ENCODE assay signal across 9 mouse cellular contexts in the genomic region with DNA sequence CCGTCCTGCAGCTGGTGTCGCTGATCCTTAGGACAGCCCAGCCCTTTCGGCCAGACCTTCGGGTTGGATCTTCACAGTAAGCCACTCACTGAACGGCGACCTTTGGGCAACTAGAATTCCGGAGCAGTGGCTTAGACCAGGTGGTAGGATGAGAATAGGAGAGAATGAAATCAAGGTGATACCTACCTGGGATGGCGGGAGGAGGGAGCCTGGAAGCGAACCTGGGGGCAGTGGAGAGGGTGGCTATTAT. TPM values are rescaled to one million over a fixed set of nuclear protein-coding genes. Genes with fewer than 3 reads are reported as not detected.
A peak's percentile ranks its signal among the peaks of the same experiment; 100 is the strongest.
DNase-seq lines count a peak whose midpoint lies in the region; ATAC-seq lines count a peak whose summit lies in the region.
"Had no signal": no experiment of that assay in that cellular context is flagged by ENCODE, and none has a peak within 500 bp of the region (broad histone marks: within the 10 kb centered on the region; RNA-seq: fewer than 3 reads in every experiment).

No protein-coding gene starts in this region.

- WGBS in heart, embryonic 14.5 days: 1% methylated on average over 9 of the region's 9 CpGs
- under 1% methylated on average over 9 of the region's 9 CpGs for WGBS in hindbrain, embryonic 16.5 days
- 2% methylated on average over 9 of the region's 9 CpGs for WGBS in midbrain, embryonic 12.5 days

- H3K27me3 ChIP-seq in heart, embryonic 14.5 days (ENCODE audit: control insufficient read depth, insufficient read depth, low read length): no peaks in the 10 kb centered on the region; the same call in 1 of the 2 replicates
- peaks cover 3% of the 10 kb centered on the region for H3K27me3 ChIP-seq in hindbrain, embryonic 16.5 days (replicated peaks; ENCODE audit: control insufficient read depth, insufficient read depth, low read length)
- H3K27me3 ChIP-seq in midbrain, embryonic 12.5 days: peaks cover 43% of the 10 kb centered on the region

- no peaks in the 10 kb centered on the region for H3K9me3 ChIP-seq in heart, embryonic 14.5 days (ENCODE audit: control insufficient read depth, low read length)
- H3K9me3 ChIP-seq in hindbrain, embryonic 16.5 days (ENCODE audit: control insufficient read depth, low read length): no peaks in the 10 kb centered on the region
- no peaks in the 10 kb centered on the region for H3K9me3 ChIP-seq in midbrain, embryonic 12.5 days

- DNase-seq in heart, adult 8-10 months (ENCODE audit: low spot score): no peak
- no peak for DNase-seq in urinary bladder, postnatal 10 days (ENCODE audit: low spot score)
- no peak for DNase-seq in yolk sac, embryonic 10.5 days (ENCODE audit: low spot score)
- no peak for DNase-seq in cerebellum, adult 18-20 months
- DNase-seq: right cerebral cortex, postnatal 25 days had no signal

- no peak overlapping the region for H3K27ac ChIP-seq in heart, embryonic 14.5 days (replicated peaks in 1 of 2; ENCODE audit: control insufficient read depth in 1 of 2, insufficient read depth in 1 of 2, low read depth in 2 of 2, low read length in 2 of 2)
- no peak overlapping the region for H3K27ac ChIP-seq in brown adipose tissue, adult 24 weeks (replicated peaks; ENCODE audit: low read depth, low read length)
- no peak overlapping the region for H3K27ac ChIP-seq in hindbrain, embryonic 16.5 days (ENCODE audit: low read depth, low read length)
- no peak overlapping the region for H3K27ac ChIP-seq in midbrain, embryonic 12.5 days (replicated peaks)

- peak overlapping the region; percentile 78 for H3K9ac ChIP-seq in heart, embryonic 14.5 days (ENCODE audit: low read length)
- peak overlapping the region; percentile 84; the same call in 1 of the 2 replicates for H3K9ac ChIP-seq in hindbrain, embryonic 16.5 days (ENCODE audit: low read depth, low read length)
- H3K9ac ChIP-seq in midbrain, embryonic 12.5 days (replicated peaks): no peak overlapping the region

- peak overlapping the region; percentile 55 to 80 for H3K4me3 ChIP-seq in heart, embryonic 14.5 days (ENCODE audit: control insufficient read depth in 1 of 2, insufficient read depth in 1 of 2, low read depth in 1 of 2, low read length in 2 of 2)
- peak overlapping the region; percentile 66 for H3K4me3 ChIP-seq in brown adipose tissue, adult 24 weeks (ENCODE audit: insufficient read depth, low read depth, low read length)
- H3K4me3 ChIP-seq in hindbrain, embryonic 16.5 days (ENCODE audit: low read length): peak overlapping the region; percentile 82
- peak overlapping the region; percentile 74 for H3K4me3 ChIP-seq in midbrain, embryonic 12.5 days

- H3K4me1 ChIP-seq in heart, embryonic 14.5 days (ENCODE audit: control insufficient read depth in 2 of 2, insufficient read depth in 2 of 2, low read length in 2 of 2): peaks cover 5 to 8% of the 10 kb centered on the region in 2 experiments; a peak in 2 of 4 replicates
- H3K4me1 ChIP-seq in brown adipose tissue, adult 24 weeks (ENCODE audit: control insufficient read depth, insufficient read depth, insufficient read length, low read length): no peaks in the 10 kb centered on the region; the same call in 1 of the 2 replicates
- H3K4me1 ChIP-seq in hindbrain, embryonic 16.5 days (ENCODE audit: control insufficient read depth, insufficient read depth, low read depth, low read length): peaks cover 12% of the 10 kb centered on the region
- peaks cover 13% of the 10 kb centered on the region for H3K4me1 ChIP-seq in midbrain, embryonic 12.5 days

- no peaks in the 10 kb centered on the region for H3K36me3 ChIP-seq in heart, embryonic 14.5 days (ENCODE audit: control insufficient read depth, insufficient read depth, low read length)
- H3K36me3 ChIP-seq in hindbrain, embryonic 16.5 days (ENCODE audit: control insufficient read depth, insufficient read depth, low read length): no peaks in the 10 kb centered on the region
- H3K36me3 ChIP-seq in midbrain, embryonic 12.5 days: no peaks in the 10 kb centered on the region

- H3K4me2 ChIP-seq in heart, embryonic 14.5 days (ENCODE audit: low read length): peak overlapping the region; percentile 98
- peak overlapping the region; percentile 99 for H3K4me2 ChIP-seq in hindbrain, embryonic 16.5 days (ENCODE audit: low read length)
- peak overlapping the region; percentile 97 for H3K4me2 ChIP-seq in midbrain, embryonic 12.5 days (replicated peaks)

- no peak for ATAC-seq in heart, embryonic 14.5 days (ENCODE audit: insufficient number of reproducible peaks, insufficient read depth, low FRiP score, low read depth)
- ATAC-seq in hindbrain, embryonic 16.5 days: peak; percentile 21; the same call in 1 of the 2 replicates
- ATAC-seq in midbrain, embryonic 12.5 days (ENCODE audit: low FRiP score, low read depth): peak; percentile 31; the same call in 1 of the 2 replicates

RNA-seq across cellular contexts. Expression of a gene that starts 0.9 kb away (rescaled TPM):
- 0.46 and 0.70 TPM in 2 replicates for polyA plus RNA-seq in heart, embryonic 14.5 days (2014; fragmentation: Nextera tagmentation; extraction: Ambion mirVana)
- not detected for total RNA-seq in heart, adult 8-10 months (2022)
- not detected in 2 replicates for polyA plus RNA-seq in brown adipose tissue, adult 24 weeks (2012; ENCODE audit: insufficient read depth, insufficient read length, missing spikeins)
- 1.1 and 1.4 TPM in 2 replicates for polyA plus RNA-seq in hindbrain, embryonic 16.5 days (2015; fragmentation: Nextera tagmentation; extraction: Ambion mirVana)
- 1.0 and 1.2 TPM in 2 replicates for polyA plus RNA-seq in midbrain, embryonic 12.5 days (2016; fragmentation: Nextera tagmentation; extraction: Ambion mirVana)

RNA-seq across cellular contexts. Expression of a gene that starts 34.1 kb away (rescaled TPM):
- 150 and 167 TPM in 2 replicates for polyA plus RNA-seq in heart, embryonic 14.5 days (2014; fragmentation: Nextera tagmentation; extraction: Ambion mirVana)
- 100 to 1,000 TPM; 120 to 139 (median 131) TPM for total RNA-seq in heart, adult 8-10 months (2022)
- 89.7 and 140 TPM in 2 replicates for polyA plus RNA-seq in brown adipose tissue, adult 24 weeks (2012; ENCODE audit: insufficient read depth, insufficient read length, missing spikeins)
- polyA plus RNA-seq in hindbrain, embryonic 16.5 days (2015; fragmentation: Nextera tagmentation; extraction: Ambion mirVana): 213 and 222 TPM in 2 replicates
- polyA plus RNA-seq in midbrain, embryonic 12.5 days (2016; fragmentation: Nextera tagmentation; extraction: Ambion mirVana): 188 and 195 TPM in 2 replicates

RNA-seq across cellular contexts. Expression of a gene that starts 34.3 kb away (rescaled TPM):
- 39.2 and 40.0 TPM in 2 replicates for polyA plus RNA-seq in heart, embryonic 14.5 days (2014; fragmentation: Nextera tagmentation; extraction: Ambion mirVana)
- 10 to 100 TPM; 23.5 to 25.1 (median 24.0) TPM for total RNA-seq in heart, adult 8-10 months (2022)
- polyA plus RNA-seq in brown adipose tissue, adult 24 weeks (2012; ENCODE audit: insufficient read depth, insufficient read length, missing spikeins): 24.3 and 30.8 TPM in 2 replicates
- polyA plus RNA-seq in hindbrain, embryonic 16.5 days (2015; fragmentation: Nextera tagmentation; extraction: Ambion mirVana): 52.1 and 55.4 TPM in 2 replicates
- polyA plus RNA-seq in midbrain, embryonic 12.5 days (2016; fragmentation: Nextera tagmentation; extraction: Ambion mirVana): 62.1 and 62.2 TPM in 2 replicates
